Mouse (Mus musculus): ENCODE results near the gene Vamp8.

GRCm38 (mm10) chr6:72344396-72345073, 46.0 kb downstream of the Vamp8 start:
- TF ChIP-seq CTCF (IDR thresholded peaks at IDR 0.05; ENCODE audit: borderline replicate concordance, insufficient read depth, low read length), result no peak
- TF ChIP-seq POLR2A (IDR thresholded peaks at IDR 0.05; ENCODE audit: low read depth, low read length), result no peak
